Mouse (Mus musculus) layer of hippocampus, postnatal 36 days (tissue): ENCODE data around the gene Gm21497. TPM values are rescaled to one million over a fixed set of nuclear protein-coding genes. Genes with fewer than 3 reads are reported as not detected.
"Not testable (repeated sequence)": the region's sequence is repeated elsewhere in the genome, so short reads cannot be mapped to it uniquely, and the experiment has no call there.

ENCODE experiments used
- DNase-seq, 2 experiments: peaks; one replicate each; pipeline ENCODE4 v3.0.0; 2022
- total RNA-seq, 2 experiments: library from RNA; stranded (reverse); gene quantifications; 2 replicates each; pipeline ENCODE4 v1.2.3; 2021

The Gm21497 gene
- not detected for total RNA-seq

- not testable (repeated sequence) for DNase-seq
Observed at GRCm38 (mm10) chrY:61646446-61646845, at the start of gene Gm21497. Gene Gm21497, plus strand, starts transcription at chrY:61646746.
